In genomic region chr5:139803601-139804102, GRCm38 (mm10) we compare ENCODE assay signal across 8 mouse cellular contexts. TPM values are rescaled to one million over a fixed set of nuclear protein-coding genes. Genes with fewer than 3 reads are reported as not detected.
A peak's percentile ranks its signal among the peaks of the same experiment; 100 is the strongest.
DNase-seq lines count a peak whose midpoint lies in the region; ATAC-seq lines count a peak whose summit lies in the region.

No protein-coding gene starts in this region.

- no peak; the same call in 1 of the 2 replicates for ATAC-seq in limb, embryonic 12.5 days (ENCODE audit: insufficient number of reproducible peaks, insufficient read depth, low FRiP score, low TSS enrichment, low read depth)
- peak; percentile 81 for ATAC-seq in midbrain, embryonic 11.5 days (ENCODE audit: low FRiP score)
- ATAC-seq in cerebellum, adult (ENCODE audit: insufficient number of reproducible peaks, low FRiP score, low TSS enrichment), result no peak

- 10% methylated on average over 12 of the region's 12 CpGs for WGBS in limb, embryonic 12.5 days
- WGBS in midbrain, embryonic 11.5 days, result 10% methylated on average over 12 of the region's 12 CpGs

- DNase-seq in ovary, postnatal 36 days (ENCODE audit: low spot score), result peak; percentile 63
- DNase-seq in ovary, postnatal 10 days (ENCODE audit: low spot score), result no peak
- peak; percentile 53 for DNase-seq in embryo, embryonic 11.5 days (ENCODE audit: low read depth, low spot score)
- DNase-seq in heart, postnatal 10 days, result peak; percentile 64 to 75
- DNase-seq in midbrain, embryonic 11.5 days (ENCODE audit: low spot score, missing footprints), result peak; percentile 94
- DNase-seq in testis, postnatal 10 days (ENCODE audit: low spot score), result peak; percentile 93

- no peaks in the 10 kb centered on the region for H3K9me3 ChIP-seq in limb, embryonic 12.5 days
- no peaks in the 10 kb centered on the region for H3K9me3 ChIP-seq in midbrain, embryonic 11.5 days (ENCODE audit: control insufficient read depth, low read length)

- no peaks in the 10 kb centered on the region for H3K27me3 ChIP-seq in limb, embryonic 12.5 days
- H3K27me3 ChIP-seq in midbrain, embryonic 11.5 days (ENCODE audit: control insufficient read depth, insufficient read depth, low read length), result no peaks in the 10 kb centered on the region

- H3K4me1 ChIP-seq in limb, embryonic 12.5 days (replicated peaks), result peaks cover 19% of the 10 kb centered on the region
- H3K4me1 ChIP-seq in midbrain, embryonic 11.5 days (ENCODE audit: control insufficient read depth, insufficient read depth, low read length), result peaks cover 10% of the 10 kb centered on the region

- intact Hi-C loops in heart, postnatal 10 days (cut with DNase I), result no loop called here

- peak overlapping the region; percentile 29; the same call in 1 of the 2 replicates for H3K27ac ChIP-seq in limb, embryonic 12.5 days
- H3K27ac ChIP-seq in midbrain, embryonic 11.5 days (ENCODE audit: low read depth, low read length), result no peak overlapping the region

- no peak overlapping the region for H3K9ac ChIP-seq in limb, embryonic 12.5 days (replicated peaks)
- 0 out of 2 replicates have a peak overlapping the region, but pooled peaks have one; percentile 34 for H3K9ac ChIP-seq in midbrain, embryonic 11.5 days (ENCODE audit: low read length)

- no peak overlapping the region for H3K4me3 ChIP-seq in limb, embryonic 12.5 days (replicated peaks)
- H3K4me3 ChIP-seq in midbrain, embryonic 11.5 days (ENCODE audit: low read depth, low read length), result no peak overlapping the region

- peaks cover 18% of the 10 kb centered on the region for H3K36me3 ChIP-seq in limb, embryonic 12.5 days
- H3K36me3 ChIP-seq in midbrain, embryonic 11.5 days (ENCODE audit: control insufficient read depth, insufficient read depth, low read length), result peaks cover 3% of the 10 kb centered on the region; the same call in 1 of the 2 replicates

- peak overlapping the region; percentile 30 for H3K4me2 ChIP-seq in limb, embryonic 12.5 days
- peak overlapping the region; percentile 22; the same call in 1 of the 2 replicates for H3K4me2 ChIP-seq in midbrain, embryonic 11.5 days

RNA-seq across cellular contexts. Expression of gene Mafk, which starts 12.3 kb away (rescaled TPM):
- 10 to 100 TPM; 20.9 to 25.8 TPM for total RNA-seq in heart, postnatal 10 days (2021)
- 7.0 and 8.3 TPM in 2 replicates for polyA plus RNA-seq in limb, embryonic 12.5 days (2016; fragmentation: Nextera tagmentation; extraction: Ambion mirVana)
- 5.0 and 5.1 TPM in 2 replicates for polyA plus RNA-seq in midbrain, embryonic 11.5 days (2014; fragmentation: Nextera tagmentation; extraction: Ambion mirVana)

RNA-seq across cellular contexts. Expression of gene Tmem184a, which starts 16.1 kb away (rescaled TPM):
- under 1 TPM; 0.10 to 0.37 TPM for total RNA-seq in heart, postnatal 10 days (2021)
- 0.79 and 1.0 TPM in 2 replicates for polyA plus RNA-seq in limb, embryonic 12.5 days (2016; fragmentation: Nextera tagmentation; extraction: Ambion mirVana)
- polyA plus RNA-seq in midbrain, embryonic 11.5 days (2014; fragmentation: Nextera tagmentation; extraction: Ambion mirVana), result 0.60 and 0.86 TPM in 2 replicates

RNA-seq across cellular contexts. Expression of gene Gm26938, which starts 22.6 kb away (rescaled TPM):
- not detected for total RNA-seq in heart, postnatal 10 days (2021)
- 0.51 TPM in 1 of 2 replicates, not detected in the other for polyA plus RNA-seq in limb, embryonic 12.5 days (2016; fragmentation: Nextera tagmentation; extraction: Ambion mirVana)
- polyA plus RNA-seq in midbrain, embryonic 11.5 days (2014; fragmentation: Nextera tagmentation; extraction: Ambion mirVana), result not detected in 2 replicates

RNA-seq across cellular contexts. Expression of gene Psmg3, which starts 23.0 kb away (rescaled TPM):
- total RNA-seq in heart, postnatal 10 days (2021), result 10 to 100 TPM; 11.9 to 13.5 TPM
- 71.4 and 71.8 TPM in 2 replicates for polyA plus RNA-seq in limb, embryonic 12.5 days (2016; fragmentation: Nextera tagmentation; extraction: Ambion mirVana)
- polyA plus RNA-seq in midbrain, embryonic 11.5 days (2014; fragmentation: Nextera tagmentation; extraction: Ambion mirVana), result 72.2 and 81.2 TPM in 2 replicates

RNA-seq across cellular contexts. Expression of gene Ints1, which starts 28.2 kb away (rescaled TPM):
- 10 to 100 TPM; 43.5 to 43.6 TPM for total RNA-seq in heart, postnatal 10 days (2021)
- 32.8 and 38.5 TPM in 2 replicates for polyA plus RNA-seq in limb, embryonic 12.5 days (2016; fragmentation: Nextera tagmentation; extraction: Ambion mirVana)
- polyA plus RNA-seq in midbrain, embryonic 11.5 days (2014; fragmentation: Nextera tagmentation; extraction: Ambion mirVana), result 23.8 and 26.3 TPM in 2 replicates
